Mouse (Mus musculus): ENCODE measurements at regions not wholly inside any gene's neighbourhood (a gene's known extent, or its start where the extent isn't known, plus 50 kb on each side); places are given as distances from the start of the nearest gene placed in this dataset.
"Not testable (repeated sequence)": the region's sequence is repeated elsewhere in the genome, so short reads cannot be mapped to it uniquely, and the experiment has no call there.

DNA sequence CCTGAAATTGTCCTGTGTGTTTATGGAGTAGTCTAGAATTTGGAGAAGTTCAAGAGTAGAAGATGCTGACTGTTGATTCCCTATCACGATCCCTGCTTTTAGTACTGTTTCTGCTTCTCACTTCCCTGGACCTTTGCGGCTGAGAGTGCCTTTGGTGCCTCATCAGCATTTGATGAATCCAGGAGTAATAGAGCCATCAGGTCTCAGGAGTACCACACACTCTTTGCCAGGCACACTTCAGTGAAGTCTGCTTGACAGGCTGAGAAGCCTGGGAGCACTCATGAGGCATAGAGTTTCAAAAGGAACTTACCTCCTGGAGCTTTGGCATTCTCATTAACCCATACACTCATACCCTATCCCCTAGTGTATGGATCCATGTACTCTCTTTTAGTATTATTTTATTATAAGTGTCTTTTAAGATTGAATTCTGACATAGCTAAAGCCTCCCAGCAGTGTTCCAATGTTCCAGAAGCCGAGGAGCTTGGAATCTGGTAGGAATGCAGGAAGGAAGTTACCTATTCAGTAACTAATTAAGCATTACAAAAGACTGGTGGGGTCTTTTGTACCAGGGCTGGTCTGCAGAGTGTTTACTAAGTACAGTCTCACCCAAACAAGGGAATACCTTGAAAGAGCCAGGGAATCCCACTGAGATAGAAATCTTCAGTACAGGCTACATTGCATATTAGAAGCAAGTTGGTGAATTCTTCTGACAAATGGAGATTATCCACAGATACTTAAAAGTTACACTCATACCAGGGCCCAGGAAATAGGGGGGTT, 139.7 kb downstream of the Tex13c3 start:
- H3K4me3 ChIP-seq (ENCODE audit: control insufficient read depth in 1 of 2, insufficient read depth in 1 of 2, low read depth in 1 of 2, low read length in 2 of 2); H3K36me3 ChIP-seq (ENCODE audit: control insufficient read depth, insufficient read depth, low read length); H3K4me1 ChIP-seq (ENCODE audit: control insufficient read depth in 2 of 2, insufficient read depth in 2 of 2, low read length in 2 of 2); ATAC-seq (ENCODE audit: insufficient number of reproducible peaks, insufficient read depth, low FRiP score, low read depth); H3K27ac ChIP-seq (replicated peaks in 1 of 2; ENCODE audit: control insufficient read depth in 1 of 2, insufficient read depth in 1 of 2, low read depth in 2 of 2, low read length in 2 of 2); H3K9me3 ChIP-seq (ENCODE audit: control insufficient read depth, low read length); H3K27me3 ChIP-seq (ENCODE audit: control insufficient read depth, insufficient read depth, low read length); H3K4me2 ChIP-seq (ENCODE audit: low read length); H3K9ac ChIP-seq (ENCODE audit: low read length): not testable (repeated sequence)
- 63% methylated on average over 3 of the region's 3 CpGs for WGBS

DNA sequence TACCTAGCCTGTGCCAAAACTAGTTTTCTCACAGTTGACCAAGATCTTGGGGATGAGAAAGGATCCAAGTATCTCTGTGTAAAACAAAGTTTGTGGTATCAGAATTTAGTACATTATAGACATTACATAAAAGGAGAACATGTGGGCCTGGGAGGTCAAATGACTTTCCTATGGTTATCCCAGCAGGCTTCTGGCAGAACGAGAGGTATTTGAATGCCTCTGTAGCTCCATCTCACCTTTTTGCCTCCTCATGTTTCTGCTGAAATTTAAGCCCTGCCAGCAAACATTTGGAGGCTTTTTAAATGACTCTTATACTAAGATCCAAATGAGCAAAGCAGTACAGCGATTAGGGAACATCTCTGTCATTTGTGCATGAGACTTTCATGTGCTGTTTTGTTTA, 167.8 kb downstream of the Tex13c3 start:
- Histone ChIP-seq H3K4me3 (ENCODE audit: control insufficient read depth in 1 of 2, insufficient read depth in 1 of 2, low read depth in 1 of 2, low read length in 2 of 2) (no peak overlapping the region), H3K4me1 (ENCODE audit: control insufficient read depth in 2 of 2, insufficient read depth in 2 of 2, low read length in 2 of 2) (no peaks in the 10 kb centered on the region), H3K4me2 (ENCODE audit: low read length) (no peak overlapping the region), H3K9ac (ENCODE audit: low read length) (no peak overlapping the region), H3K36me3 (ENCODE audit: control insufficient read depth, insufficient read depth, low read length) (no peaks in the 10 kb centered on the region), H3K27me3 (ENCODE audit: control insufficient read depth, insufficient read depth, low read length) (no peaks in the 10 kb centered on the region), H3K9me3 (ENCODE audit: control insufficient read depth, low read length) (no peaks in the 10 kb centered on the region), H3K27ac (replicated peaks in 1 of 2; ENCODE audit: control insufficient read depth in 1 of 2, insufficient read depth in 1 of 2, low read depth in 2 of 2, low read length in 2 of 2) (no peak overlapping the region)
- ATAC-seq (ENCODE audit: insufficient number of reproducible peaks, insufficient read depth, low FRiP score, low read depth): no peak
- WGBS: 68% methylated on average over 2 of the region's 2 CpGs

GRCm38 (mm10) chrX:19311809-19312559, 169.1 kb downstream of the Tex13c3 start:
- Histone ChIP-seq H3K4me2 (ENCODE audit: low read length) (no peak overlapping the region), H3K27me3 (ENCODE audit: control insufficient read depth, insufficient read depth, low read length) (no peaks in the 10 kb centered on the region)
- 65% methylated on average over 1 of the region's 1 CpGs for WGBS

DNA sequence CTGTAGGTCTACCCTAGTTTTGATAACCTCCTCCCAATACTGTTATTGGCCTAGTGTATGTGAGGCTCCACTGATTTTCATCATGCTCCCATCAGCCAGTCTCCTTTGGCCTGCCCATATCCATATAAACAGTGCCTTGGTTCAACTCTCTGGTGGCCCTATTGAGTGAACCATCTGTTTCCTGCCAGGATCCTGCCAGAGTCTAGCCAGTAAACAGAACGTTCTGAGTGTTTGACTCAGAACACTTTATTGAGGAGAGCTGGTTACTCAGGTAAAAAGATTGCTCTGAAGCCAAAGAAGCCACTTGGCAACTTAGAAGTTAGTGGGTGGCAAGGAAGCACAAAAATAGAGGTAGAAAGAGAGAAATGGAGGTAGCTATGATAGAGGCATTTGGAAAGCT, 169.7 kb downstream of the Tex13c3 start:
- Histone ChIP-seq H3K27ac (replicated peaks in 1 of 2; ENCODE audit: control insufficient read depth in 1 of 2, insufficient read depth in 1 of 2, low read depth in 2 of 2, low read length in 2 of 2) (no peak overlapping the region), H3K4me3 (ENCODE audit: control insufficient read depth in 1 of 2, insufficient read depth in 1 of 2, low read depth in 1 of 2, low read length in 2 of 2) (no peak overlapping the region), H3K36me3 (ENCODE audit: control insufficient read depth, insufficient read depth, low read length) (no peaks in the 10 kb centered on the region), H3K9ac (ENCODE audit: low read length) (no peak overlapping the region), H3K4me1 (ENCODE audit: control insufficient read depth in 2 of 2, insufficient read depth in 2 of 2, low read length in 2 of 2) (no peaks in the 10 kb centered on the region), H3K4me2 (ENCODE audit: low read length) (no peak overlapping the region), H3K27me3 (ENCODE audit: control insufficient read depth, insufficient read depth, low read length) (no peaks in the 10 kb centered on the region), H3K9me3 (ENCODE audit: control insufficient read depth, low read length) (no peaks in the 10 kb centered on the region)
- 51% methylated on average over 1 of the region's 1 CpGs for WGBS
- no peak for ATAC-seq (ENCODE audit: insufficient number of reproducible peaks, insufficient read depth, low FRiP score, low read depth)

More at GRCm38 (mm10) chrX:19311809-19312559, 169.1 kb downstream of the Tex13c3 start:
- no peak overlapping the region for H3K4me3 ChIP-seq (ENCODE audit: control insufficient read depth in 1 of 2, insufficient read depth in 1 of 2, low read depth in 1 of 2, low read length in 2 of 2)
- no peak overlapping the region for H3K9ac ChIP-seq (ENCODE audit: low read length)
- H3K36me3 ChIP-seq (ENCODE audit: control insufficient read depth, insufficient read depth, low read length): no peaks in the 10 kb centered on the region
- no peak overlapping the region for H3K27ac ChIP-seq (replicated peaks in 1 of 2; ENCODE audit: control insufficient read depth in 1 of 2, insufficient read depth in 1 of 2, low read depth in 2 of 2, low read length in 2 of 2)
- ATAC-seq (ENCODE audit: insufficient number of reproducible peaks, insufficient read depth, low FRiP score, low read depth): no peak
- no peaks in the 10 kb centered on the region for H3K9me3 ChIP-seq (ENCODE audit: control insufficient read depth, low read length)
- H3K4me1 ChIP-seq (ENCODE audit: control insufficient read depth in 2 of 2, insufficient read depth in 2 of 2, low read length in 2 of 2): no peaks in the 10 kb centered on the region

DNA sequence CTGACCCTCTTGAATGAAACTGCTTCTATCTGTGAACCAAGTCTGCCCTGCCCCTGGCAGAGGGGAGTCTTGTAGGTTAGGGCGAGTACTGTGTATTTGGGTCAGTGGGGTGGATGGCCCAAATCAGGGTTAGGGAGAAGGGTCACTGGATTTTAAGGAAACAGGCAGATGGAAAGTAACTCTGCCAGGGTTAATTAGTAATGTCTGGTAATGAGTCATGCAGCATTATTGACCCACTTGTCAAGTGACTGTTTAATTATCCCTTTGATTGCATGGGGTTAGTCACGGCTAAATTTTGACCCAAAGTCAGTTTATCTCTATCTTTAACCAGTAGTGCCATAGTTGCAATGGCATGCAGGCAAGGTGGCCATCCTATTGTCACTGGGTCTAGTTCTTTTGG, 192.9 kb downstream of the Tex13c3 start:
- no peaks in the 10 kb centered on the region for H3K27me3 ChIP-seq (ENCODE audit: control insufficient read depth, insufficient read depth, low read length)
- 85% methylated on average over 2 of the region's 2 CpGs for WGBS
- no peak overlapping the region for H3K4me2 ChIP-seq (ENCODE audit: low read length)
- H3K36me3 ChIP-seq (ENCODE audit: control insufficient read depth, insufficient read depth, low read length): no peaks in the 10 kb centered on the region
- no peak overlapping the region for H3K4me3 ChIP-seq (ENCODE audit: control insufficient read depth in 1 of 2, insufficient read depth in 1 of 2, low read depth in 1 of 2, low read length in 2 of 2)
- H3K4me1 ChIP-seq (ENCODE audit: control insufficient read depth in 2 of 2, insufficient read depth in 2 of 2, low read length in 2 of 2): no peaks in the 10 kb centered on the region
- no peak for ATAC-seq (ENCODE audit: insufficient number of reproducible peaks, insufficient read depth, low FRiP score, low read depth)
- no peak overlapping the region for H3K9ac ChIP-seq (ENCODE audit: low read length)
- H3K27ac ChIP-seq (replicated peaks in 1 of 2; ENCODE audit: control insufficient read depth in 1 of 2, insufficient read depth in 1 of 2, low read depth in 2 of 2, low read length in 2 of 2): no peak overlapping the region
- H3K9me3 ChIP-seq (ENCODE audit: control insufficient read depth, low read length): no peaks in the 10 kb centered on the region

- no peak overlapping the region for H3K9ac ChIP-seq (ENCODE audit: low read length)
- H3K36me3 ChIP-seq (ENCODE audit: control insufficient read depth, insufficient read depth, low read length): no peaks in the 10 kb centered on the region
- no peak for ATAC-seq (ENCODE audit: insufficient number of reproducible peaks, insufficient read depth, low FRiP score, low read depth)
- H3K4me3 ChIP-seq (ENCODE audit: control insufficient read depth in 1 of 2, insufficient read depth in 1 of 2, low read depth in 1 of 2, low read length in 2 of 2): no peak overlapping the region
- H3K27ac ChIP-seq (replicated peaks in 1 of 2; ENCODE audit: control insufficient read depth in 1 of 2, insufficient read depth in 1 of 2, low read depth in 2 of 2, low read length in 2 of 2): no peak overlapping the region
- no peaks in the 10 kb centered on the region for H3K9me3 ChIP-seq (ENCODE audit: control insufficient read depth, low read length)
- no peak overlapping the region for H3K4me2 ChIP-seq (ENCODE audit: low read length)
- H3K4me1 ChIP-seq (ENCODE audit: control insufficient read depth in 2 of 2, insufficient read depth in 2 of 2, low read length in 2 of 2): no peaks in the 10 kb centered on the region
- 76% methylated on average over 5 of the region's 5 CpGs for WGBS
- H3K27me3 ChIP-seq (ENCODE audit: control insufficient read depth, insufficient read depth, low read length): no peaks in the 10 kb centered on the region
Measured at GRCm38 (mm10) chrX:19286431-19286830, 194.7 kb downstream of the Tex13c3 start.

GRCm38 (mm10) chrX:19285773-19286172, 195.3 kb downstream of the Tex13c3 start:
- H3K4me2 ChIP-seq (ENCODE audit: low read length): no peak overlapping the region
- no peak for ATAC-seq (ENCODE audit: insufficient number of reproducible peaks, insufficient read depth, low FRiP score, low read depth)
- WGBS: 66% methylated on average over 4 of the region's 4 CpGs

More at GRCm38 (mm10) chrX:19285773-19286172, 195.3 kb downstream of the Tex13c3 start:
- Histone ChIP-seq H3K36me3 (ENCODE audit: control insufficient read depth, insufficient read depth, low read length) (no peaks in the 10 kb centered on the region), H3K27me3 (ENCODE audit: control insufficient read depth, insufficient read depth, low read length) (no peaks in the 10 kb centered on the region), H3K4me3 (ENCODE audit: control insufficient read depth in 1 of 2, insufficient read depth in 1 of 2, low read depth in 1 of 2, low read length in 2 of 2) (no peak overlapping the region), H3K9ac (ENCODE audit: low read length) (no peak overlapping the region), H3K4me1 (ENCODE audit: control insufficient read depth in 2 of 2, insufficient read depth in 2 of 2, low read length in 2 of 2) (no peaks in the 10 kb centered on the region), H3K27ac (replicated peaks in 1 of 2; ENCODE audit: control insufficient read depth in 1 of 2, insufficient read depth in 1 of 2, low read depth in 2 of 2, low read length in 2 of 2) (no peak overlapping the region), H3K9me3 (ENCODE audit: control insufficient read depth, low read length) (no peaks in the 10 kb centered on the region)

Measured in heart, embryonic 14.5 days (tissue).